Mouse (Mus musculus) adrenal gland (tissue): ENCODE results near the gene Ccdc105.

ENCODE experiments used
- intact Hi-C: fragments of 180-260 bp; cut with DNase I; formaldehyde crosslinking; loops from one replicate; pipeline ENCODE4 v1.15.1; 2025
- long read RNA-seq, 2 experiments: library from polyadenylated mRNA; unstranded; transcript quantifications; one replicate each; pipeline ENCODE4 v2.0.0; 2020; ENCODE audit warnings: borderline replicate concordance in 1 of 2; ENCODE audit not compliant: insufficient replicate concordance in 1 of 2

Ccdc105 gene
- long read RNA-seq, experiment 1, result 0 reads
- long read RNA-seq, experiment 2, result 0 reads

DNA sequence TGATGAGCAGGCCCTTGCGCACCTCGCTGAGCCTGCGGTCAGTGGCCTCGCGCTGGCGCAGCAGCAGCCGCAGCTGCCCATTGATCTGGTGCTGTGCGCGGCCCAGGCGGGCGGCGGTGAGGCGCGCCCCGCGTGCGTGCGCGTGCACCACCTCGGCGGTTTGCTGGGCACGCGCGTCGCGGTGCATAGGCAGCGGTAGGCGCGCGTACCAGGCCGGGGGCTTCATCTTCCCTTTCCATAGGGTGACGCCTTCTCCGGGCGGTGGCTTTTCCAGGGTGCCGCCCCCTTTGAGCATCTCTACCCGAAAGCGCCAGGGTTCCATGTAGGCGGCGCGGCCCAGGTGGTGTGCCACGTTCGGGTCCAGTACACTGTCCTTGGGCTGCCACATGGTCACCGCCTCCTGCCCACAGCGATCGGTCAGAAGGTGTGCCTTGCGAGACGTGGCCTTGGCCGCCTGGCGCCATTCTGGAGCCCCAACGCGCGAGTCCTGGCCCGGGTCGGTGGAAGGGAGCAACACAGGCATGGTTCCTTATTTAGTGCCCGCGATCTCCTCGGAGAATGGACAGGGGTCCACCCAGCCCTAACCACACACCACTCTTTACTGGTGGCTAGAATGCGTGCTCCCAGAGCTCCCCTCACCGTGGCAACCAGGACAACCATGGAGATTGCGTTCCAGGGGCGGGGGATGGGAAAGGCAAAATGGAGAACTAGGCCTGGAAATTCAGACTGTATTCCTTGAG lies at the start of gene Ccdc105:
TSS of gene Ccdc105 (minus strand) at position 614 of the 740 bp plus-strand sequence.
- intact Hi-C loops, result no loop called here

DNA sequence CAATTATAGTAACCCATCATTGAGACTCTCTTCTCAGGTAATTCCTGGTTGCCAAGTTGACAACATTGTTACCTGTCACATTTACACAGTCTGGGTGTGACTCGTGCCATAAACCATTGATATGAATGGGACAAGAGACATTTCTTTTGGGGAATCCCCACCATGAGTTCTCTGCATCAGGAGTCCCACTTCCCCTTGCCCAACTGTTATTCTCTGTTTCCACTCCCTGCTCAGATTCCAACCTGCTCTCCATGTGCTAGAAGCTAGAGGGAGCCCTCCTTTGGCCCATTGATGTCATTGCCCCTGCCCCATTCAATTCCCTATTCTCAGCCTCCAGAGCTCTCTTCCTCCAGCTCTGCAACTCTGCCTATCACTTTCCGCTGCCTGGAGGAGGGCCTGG lies 48.6 kb upstream of the Ccdc105 start:
- intact Hi-C loops, result no loop called here

DNA sequence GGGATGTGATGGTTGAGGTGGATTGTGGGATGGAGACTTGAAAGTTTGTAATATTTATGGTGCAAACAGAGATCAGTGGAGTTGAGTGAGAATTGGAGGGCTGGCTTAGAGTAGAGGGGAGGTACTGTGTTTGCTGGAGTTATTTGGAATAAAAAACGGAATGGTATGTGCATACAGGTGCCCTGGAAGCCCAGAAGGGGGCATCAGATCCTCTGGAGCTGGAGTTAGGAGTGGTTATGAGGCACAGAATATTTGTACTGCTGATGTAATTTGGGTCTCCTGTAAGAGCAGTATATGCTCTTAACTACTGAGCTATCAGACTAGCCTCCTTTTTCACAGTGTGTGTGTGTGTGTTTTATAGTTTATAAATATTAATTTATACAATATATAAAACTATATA lies 37.7 kb upstream of the Ccdc105 start:
- intact Hi-C loops, result no loop called here

DNA sequence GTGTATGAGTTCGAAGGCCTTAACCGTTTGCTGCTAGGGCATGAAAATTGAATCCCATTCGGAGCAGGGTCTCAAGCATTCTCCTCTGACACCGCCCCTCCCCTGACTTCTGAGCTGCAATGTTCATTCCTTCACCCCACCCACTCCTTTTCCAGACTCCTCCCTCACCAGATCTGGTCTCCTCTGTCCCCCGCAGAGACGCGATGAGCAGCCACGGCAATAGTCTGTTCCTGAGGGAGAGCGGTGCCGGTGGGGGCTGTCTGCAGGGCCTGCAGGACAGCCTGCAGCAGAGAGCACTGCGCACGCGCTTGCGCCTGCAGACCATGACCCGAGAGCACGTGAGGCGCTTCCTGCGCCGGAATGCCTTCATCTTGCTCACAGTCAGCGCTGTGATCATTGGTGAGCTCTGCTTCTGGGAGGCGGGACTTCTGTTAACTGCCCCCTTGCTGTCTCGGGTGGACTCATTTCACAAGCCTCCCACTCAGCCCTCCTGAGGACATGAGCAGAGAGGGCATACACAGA lies 34.8 kb upstream of the Ccdc105 start:
- intact Hi-C loops, result no loop called here

DNA sequence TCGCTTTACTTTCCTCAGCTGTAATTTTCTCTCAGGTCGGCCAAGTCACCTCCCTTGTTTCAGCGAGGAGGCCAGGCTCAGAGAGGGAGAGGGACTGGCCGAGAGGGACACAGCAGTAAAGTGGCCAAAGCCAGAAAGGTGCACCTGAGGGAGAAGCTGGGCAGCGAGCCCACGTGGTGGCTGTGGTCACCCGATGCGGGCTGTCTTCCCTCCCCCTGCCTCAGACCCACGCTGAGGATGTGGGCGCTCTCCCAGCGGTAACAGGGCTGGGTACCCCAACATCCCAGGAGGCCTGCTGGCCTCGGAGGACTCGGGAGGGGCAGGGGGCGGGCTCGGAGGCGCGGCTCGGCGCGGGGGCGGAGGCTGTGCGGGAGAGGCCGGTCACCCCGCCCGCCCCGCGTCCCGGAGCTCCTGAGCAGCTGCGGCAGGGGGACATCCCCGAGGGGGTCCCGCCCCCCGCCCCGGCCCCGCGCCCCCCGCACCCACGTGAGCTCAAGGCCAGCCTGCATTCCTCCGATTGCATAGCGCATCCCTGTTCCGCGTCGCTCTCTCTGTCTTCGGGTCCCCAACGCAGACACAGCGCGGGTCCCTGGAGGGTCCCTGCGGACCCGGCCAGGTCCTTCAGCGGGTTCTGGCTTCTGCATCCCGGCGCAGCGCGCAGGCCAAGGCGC lies 27.3 kb upstream of the Ccdc105 start, which contains the start of gene Slc1a6:
TSS of gene Slc1a6 (plus strand) at position 516 of the 671 bp plus-strand sequence.
- intact Hi-C loops, result no loop called here

DNA sequence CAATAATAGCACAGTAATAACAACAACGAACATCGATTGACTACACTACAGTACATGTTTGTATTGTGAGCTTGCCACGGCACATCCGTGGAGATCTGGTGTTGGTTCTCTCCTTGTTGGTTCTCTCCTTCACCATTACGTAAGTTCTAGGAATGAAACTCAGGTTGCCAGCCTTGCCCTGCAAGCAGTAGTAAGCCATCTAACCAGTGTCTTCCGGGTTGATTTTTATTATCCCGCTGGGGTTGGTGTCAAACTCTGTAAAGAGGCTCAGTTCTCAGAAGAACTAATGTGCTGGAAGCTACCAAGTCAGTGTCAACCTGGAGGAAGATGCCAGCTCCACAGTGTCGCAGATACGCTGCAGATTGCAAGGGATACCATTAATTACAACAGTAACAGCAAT lies 26.7 kb upstream of the Ccdc105 start:
- intact Hi-C loops, result no loop called here

DNA sequence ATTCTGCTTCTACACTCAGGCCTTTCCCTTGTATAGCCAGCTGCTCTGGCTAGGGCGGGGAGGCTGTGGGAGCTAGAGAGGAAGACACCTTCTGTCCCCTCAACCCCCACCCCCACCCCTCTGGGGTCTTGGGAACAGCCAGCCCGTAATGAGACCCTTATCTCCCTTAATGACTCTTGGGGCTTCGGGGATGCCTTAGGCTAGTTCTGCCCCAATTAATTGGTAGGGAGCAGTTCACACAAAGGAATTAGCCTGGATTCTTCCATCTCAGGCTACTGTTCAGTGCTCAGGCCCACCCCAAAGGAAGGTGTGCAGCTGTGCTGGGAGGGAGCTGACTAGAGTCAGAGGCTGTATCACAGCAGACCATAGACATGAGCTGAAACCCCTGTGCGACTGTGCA lies 23.0 kb upstream of the Ccdc105 start:
- intact Hi-C loops, result no loop called here

DNA sequence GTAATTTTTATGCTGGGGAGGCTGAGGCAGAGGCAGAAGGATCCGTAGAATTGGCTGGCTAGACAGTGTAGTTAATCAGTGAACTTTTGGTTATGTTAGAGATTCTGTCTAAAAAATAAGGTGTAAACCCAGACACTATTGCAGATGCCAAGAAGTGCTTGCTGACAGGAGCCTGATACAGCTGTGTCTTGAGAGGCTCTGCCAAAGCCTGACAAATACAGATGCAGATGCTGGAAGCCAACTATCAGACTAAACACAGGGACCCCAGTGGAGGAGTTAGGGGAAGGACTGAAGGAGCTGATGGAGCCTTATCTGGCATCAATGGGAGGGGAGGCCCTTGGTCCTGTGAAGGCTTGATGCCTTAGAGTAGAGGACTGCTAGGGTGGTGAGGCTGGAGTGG lies 12.7 kb upstream of the Ccdc105 start:
- intact Hi-C loops, result no loop called here

DNA sequence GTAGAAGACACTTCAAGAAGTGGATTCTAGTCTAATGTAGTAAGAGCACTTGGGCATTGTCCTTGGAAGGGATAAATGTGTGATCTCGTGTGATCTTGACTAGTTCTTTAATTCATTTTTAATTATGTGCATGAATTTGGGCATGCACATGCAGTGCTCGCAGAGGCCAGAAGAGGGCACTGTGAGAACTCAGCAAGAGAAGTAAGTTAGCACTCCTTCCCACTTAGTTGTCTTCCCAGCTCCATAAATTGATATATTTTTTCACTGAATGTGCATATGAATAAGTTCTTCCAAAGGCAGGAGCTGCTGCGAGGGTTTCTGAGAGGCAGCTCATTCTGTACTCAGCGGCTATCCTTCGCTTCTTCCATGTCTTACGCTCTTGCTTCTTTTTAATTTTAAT lies 3.2 kb upstream of the Ccdc105 start:
- intact Hi-C loops, result loop anchor here (2.0 kb wide), 1 partner anchor 361 kb away; no protein-coding TSS in a partner anchor

DNA sequence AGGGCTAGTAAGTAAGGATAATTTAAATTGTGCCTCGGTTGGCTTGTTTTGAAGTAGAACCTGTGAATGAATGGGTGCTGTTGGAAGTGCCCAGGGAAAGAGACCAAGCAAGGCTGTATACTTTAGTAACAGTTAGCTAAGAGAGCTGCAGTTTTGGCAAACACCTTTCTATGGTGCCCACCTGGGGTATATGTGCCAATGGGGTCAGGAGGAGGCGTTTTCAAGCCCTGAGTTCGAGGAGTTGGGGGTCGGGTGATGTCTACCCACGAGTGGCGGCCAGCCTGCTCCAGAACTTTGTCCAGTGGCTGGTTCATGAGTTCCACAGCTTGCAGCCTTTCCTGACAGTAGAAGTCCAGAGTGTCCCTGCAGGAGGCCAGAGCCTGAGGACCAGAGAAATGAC lies 3.9 kb downstream of the Ccdc105 start:
- intact Hi-C loops, result no loop called here

DNA sequence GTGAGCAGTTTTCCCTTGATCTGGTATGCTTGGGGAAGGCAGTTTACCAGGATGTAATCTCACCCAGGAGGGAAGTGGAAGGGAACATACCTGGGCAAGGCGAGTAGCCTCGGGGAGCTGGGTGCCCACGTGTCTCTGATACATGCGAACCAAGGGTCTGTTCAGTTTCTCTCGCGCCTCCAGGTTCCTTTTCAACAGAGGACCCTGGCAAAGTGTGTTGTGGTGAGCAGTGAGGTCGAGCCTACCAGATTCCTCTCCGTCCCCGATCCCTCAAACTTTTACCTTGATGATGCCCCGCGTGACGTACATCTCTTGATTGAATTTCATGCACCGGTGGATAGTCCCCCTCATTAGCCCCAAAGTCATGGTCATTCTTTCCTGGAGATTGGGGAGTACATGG lies 4.7 kb downstream of the Ccdc105 start:
- intact Hi-C loops, result no loop called here

DNA sequence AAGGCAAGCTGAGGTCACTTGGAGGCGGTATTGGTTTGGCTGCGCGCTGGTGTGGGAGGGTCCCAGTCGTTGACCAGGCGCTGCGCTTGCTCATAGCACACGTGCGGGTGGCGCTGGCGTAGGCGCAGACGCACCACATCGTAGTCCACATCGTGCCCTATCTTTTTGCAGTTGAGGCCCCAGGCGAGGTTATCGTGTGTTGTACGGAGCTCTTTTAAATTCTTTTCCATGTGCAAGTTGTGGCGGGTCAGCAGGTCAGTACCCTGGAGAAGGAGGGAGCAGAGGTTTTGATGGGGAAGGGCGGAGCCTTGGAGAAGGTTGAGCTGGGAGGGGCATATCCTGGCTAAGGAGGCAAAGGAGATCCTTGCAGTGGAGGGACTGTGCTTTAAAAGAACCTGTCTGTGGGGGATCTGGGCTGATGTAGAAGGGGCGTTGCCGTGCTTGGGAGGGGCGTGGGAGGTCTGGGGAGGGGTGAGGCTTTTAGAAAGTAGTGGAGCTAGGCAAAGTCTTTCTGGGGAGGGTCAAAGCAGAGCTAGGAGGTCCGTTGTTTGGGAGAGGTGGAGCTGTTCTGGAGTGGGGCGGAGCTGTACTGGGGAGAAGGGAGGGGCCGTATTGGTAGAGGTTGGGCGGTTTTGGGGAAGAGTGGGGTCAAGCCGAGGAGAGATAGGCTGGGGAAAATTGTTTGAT lies 5.7 kb downstream of the Ccdc105 start:
- intact Hi-C loops, result no loop called here

DNA sequence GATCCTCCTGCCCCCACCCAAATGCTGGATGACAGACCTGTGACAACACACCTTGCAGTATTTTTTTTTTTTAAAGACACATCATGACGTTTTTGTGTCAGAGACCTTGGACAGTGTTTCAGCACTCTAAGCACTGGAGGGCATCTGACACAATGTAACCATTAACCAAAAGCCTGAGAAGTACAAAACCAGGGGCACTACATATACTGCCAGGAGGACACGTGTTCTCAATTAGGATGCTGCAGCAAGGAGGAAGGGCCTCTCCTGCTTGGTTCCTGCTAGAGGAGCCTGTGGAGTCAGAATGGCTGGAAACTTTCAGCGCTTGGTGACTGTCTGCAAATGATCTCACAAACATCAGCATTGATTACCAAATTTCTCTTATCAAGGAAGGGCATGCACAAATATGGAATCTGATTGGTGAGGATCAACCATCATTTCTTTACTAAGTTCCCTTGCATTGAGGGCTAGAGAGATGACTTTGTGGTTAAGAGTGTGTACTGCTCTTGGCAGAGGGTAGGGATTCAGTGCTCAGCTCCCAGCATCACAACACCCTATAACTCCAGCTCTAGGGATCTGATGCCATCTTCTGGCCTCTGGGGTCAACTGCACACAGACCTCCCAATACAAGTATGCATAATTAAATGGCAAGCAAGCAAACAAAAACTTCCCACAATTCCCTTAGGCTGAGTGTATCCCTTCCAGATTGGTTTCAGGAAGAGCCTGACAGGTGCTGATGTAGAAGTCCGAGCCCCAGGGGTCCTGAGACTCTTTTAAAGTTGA lies 7.2 kb downstream of the Ccdc105 start:
- intact Hi-C loops, result no loop called here

DNA sequence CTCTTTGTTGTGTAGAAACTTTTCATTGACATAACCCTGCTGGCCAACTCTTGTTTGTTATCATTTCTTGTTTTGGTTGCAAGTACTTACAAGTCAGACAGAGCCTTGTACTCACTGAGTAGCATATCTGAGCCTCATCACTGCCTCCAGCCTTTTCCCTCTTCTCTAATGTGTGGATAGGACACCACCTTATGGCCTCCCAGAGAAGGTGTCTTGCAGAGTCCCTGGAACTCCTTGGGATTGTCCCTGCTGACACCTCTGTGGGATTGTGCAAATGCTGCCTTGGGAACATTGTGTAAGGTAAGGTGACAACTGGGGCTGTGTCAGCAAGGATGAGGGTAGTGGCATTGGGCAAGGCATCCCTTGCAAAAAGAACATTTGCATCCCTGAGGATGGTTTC lies 9.1 kb downstream of the Ccdc105 start:
- intact Hi-C loops, result no loop called here

DNA sequence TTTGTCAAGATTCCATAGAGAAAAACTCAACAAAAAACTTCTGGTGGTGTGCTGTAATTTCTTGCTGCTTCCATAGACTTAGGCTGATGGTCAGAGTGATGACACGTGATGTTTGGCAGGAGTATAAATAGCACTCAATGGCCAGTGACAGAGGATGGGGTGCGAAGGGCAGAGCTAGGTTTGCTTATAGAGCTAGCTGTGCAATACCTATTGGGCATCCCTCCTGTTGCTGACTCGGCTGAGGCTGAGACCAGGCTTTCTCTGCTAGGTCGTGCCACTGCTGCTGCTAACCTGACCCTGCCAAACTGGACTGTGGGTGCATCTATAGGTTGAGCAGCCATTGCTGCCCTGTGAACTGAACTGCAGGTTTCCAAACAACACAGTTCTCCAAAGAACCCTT lies 13.0 kb downstream of the Ccdc105 start:
- intact Hi-C loops, result no loop called here

DNA sequence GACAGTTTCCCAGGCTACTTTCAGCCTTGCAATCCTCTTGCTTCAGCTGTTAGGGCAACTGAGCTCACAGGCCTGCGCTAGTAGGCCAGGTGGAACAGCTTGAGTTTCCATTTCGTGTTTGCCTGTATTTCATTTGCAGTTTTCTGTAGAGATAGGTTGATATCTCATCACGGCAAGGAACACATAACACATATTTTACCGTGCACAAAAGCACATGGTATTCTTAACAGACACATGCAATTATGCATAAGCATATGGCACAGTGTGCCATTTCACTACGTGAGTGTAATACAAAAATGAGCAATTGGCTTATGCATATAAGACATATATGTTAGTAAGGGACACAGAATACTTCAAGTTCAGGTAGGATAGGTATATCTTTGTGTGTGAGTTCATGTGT lies 25.0 kb downstream of the Ccdc105 start:
- intact Hi-C loops, result no loop called here

DNA sequence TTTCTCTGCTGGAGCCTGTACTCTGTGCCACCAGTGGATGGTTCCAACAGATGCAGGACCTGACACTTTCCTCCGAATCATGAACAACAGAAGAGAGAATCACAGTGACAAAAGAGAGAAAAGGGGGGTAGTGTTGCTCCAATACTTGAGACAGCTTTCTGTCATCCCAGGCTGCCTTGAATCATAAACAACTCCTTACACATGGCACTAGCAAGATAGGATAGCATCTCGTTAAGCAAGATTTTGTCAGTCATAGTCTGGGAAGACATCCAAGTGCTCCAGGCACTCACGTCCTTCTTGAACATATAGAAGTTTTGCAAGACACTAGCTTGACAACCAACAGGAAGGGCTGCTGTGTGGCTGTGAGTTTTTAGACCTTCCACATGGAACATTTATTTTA lies 25.8 kb downstream of the Ccdc105 start:
- intact Hi-C loops, result no loop called here

DNA sequence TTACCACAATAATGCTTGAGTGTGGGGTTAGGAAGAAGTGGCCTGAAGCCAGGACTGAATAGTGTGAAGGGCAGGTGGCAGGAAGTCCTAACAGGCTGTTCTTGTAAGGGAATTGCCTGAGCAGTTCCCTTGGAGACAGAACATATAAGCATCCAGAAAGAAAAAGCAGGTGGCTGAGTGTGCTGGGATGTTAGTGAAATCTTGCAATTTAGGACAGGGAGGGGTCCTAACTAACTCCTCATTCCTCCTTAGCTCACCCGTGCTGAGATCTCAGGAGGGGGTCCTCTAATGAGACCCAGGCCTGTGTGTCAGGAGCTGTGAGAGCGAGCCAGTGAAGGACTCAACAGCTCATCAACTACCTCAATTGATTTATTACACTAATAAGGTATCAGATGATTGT lies 29.4 kb downstream of the Ccdc105 start:
- intact Hi-C loops, result no loop called here

DNA sequence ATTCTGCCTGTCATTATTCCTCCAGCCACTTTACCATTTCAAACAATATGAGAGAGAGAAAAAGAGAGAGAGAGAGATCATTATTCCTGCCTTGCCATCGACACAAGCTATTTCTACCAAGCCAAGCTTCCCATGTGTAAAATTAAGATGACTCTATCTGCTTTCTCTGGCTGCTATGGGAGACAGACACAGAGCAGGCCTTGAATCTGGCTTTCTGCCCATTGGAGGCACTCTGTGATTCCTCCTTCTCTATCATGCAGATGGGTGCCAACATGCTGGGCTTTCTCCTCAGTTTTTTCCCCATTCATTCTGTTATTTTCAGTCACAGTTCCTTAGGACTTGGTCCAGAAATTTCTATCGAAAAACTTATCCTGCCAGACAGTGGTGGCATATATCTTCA lies 30.2 kb downstream of the Ccdc105 start:
- intact Hi-C loops, result no loop called here

DNA sequence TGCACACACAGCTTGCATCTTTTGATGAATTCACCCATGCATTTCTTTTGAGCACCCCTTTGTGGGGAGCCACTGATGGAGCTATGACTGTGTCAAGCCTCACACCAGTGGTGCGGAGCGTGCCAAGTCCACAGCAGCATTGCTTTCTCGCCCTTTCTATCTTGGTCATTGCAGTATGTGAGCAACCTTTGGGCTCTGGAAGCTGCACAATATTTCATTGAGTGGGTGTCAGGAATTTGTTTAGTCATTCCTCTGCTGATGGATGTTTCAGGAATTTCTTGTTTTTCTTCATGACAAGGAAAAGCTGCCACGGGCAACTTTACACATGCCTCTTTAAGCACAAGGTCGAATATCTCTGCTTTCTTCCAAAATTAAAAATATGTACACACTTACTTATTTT lies 30.8 kb downstream of the Ccdc105 start:
- intact Hi-C loops, result no loop called here

DNA sequence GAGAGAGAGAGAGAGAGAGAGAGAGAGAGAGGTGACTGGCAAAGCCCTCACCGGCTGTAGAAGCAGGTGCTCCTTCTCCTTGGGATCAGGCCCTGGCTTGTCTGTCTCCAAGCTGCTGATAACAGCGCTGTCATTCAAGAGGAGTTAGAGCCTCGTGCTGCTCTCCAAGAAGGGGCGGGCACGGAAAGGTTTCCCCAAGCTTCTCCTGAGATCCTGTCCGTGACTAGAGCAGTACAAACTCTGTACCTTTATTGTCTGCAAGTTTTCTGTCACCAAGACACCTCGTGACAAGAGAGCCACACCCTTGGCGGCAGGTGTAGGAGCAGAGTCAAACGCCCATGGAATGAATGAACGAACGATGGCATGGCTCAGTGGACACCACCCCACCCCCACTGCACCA lies 34.8 kb downstream of the Ccdc105 start, which contains the start of gene Casp14:
TSS of gene Casp14 (minus strand) at position 239 of the 400 bp plus-strand sequence.
- intact Hi-C loops, result no loop called here
